Mouse (Mus musculus) liver, embryonic 11.5 days (tissue): ENCODE results near the gene Oosp1. TPM values are rescaled to one million over a fixed set of nuclear protein-coding genes. Genes with fewer than 3 reads are reported as not detected.

Source experiments
- ATAC-seq: fragments of 200-750 bp; cut with Nextera tagmentation; replicated peaks from 2 replicates; pipeline ENCODE4 v1.8.0; 2017; ENCODE audit warnings: moderate number of reproducible peaks, mild to moderate bottlenecking, moderate TSS enrichment, moderate library complexity; ENCODE audit not compliant: low FRiP score
- DNase-seq: peaks from one replicate; pipeline ENCODE4 v3.0.0-alpha.2; 2017; ENCODE audit warnings: low spot score
- H3K27ac ChIP-seq: fragments of 300-500 bp; sonication (generic); 2 replicates; pipeline ENCODE4 v1.5.1; 2014; ENCODE audit warnings: mild to moderate bottlenecking, low read depth, low read length, control low read depth
- H3K27me3 ChIP-seq: fragments of 300-500 bp; sonication (generic); replicated peaks from 2 replicates; pipeline ENCODE4 v1.6.1; 2014; ENCODE audit warnings: low read length, mixed read lengths; ENCODE audit not compliant: control insufficient read depth, insufficient read depth
- H3K36me3 ChIP-seq: fragments of 300-500 bp; sonication (generic); 2 replicates; pipeline ENCODE4 v1.6.1; 2014; ENCODE audit warnings: mild to moderate bottlenecking, low read length, moderate library complexity, mixed read lengths; ENCODE audit not compliant: control insufficient read depth, insufficient read depth
- H3K4me1 ChIP-seq: fragments of 300-500 bp; sonication (generic); replicated peaks from 2 replicates; pipeline ENCODE4 v1.6.1; 2014; ENCODE audit warnings: low read length, mixed read lengths; ENCODE audit not compliant: control insufficient read depth, insufficient read depth
- H3K4me2 ChIP-seq: fragments of 300-500 bp; sonication (generic); 2 replicates; pipeline ENCODE4 v1.6.1; 2014; ENCODE audit warnings: mild to moderate bottlenecking, control low read depth, moderate library complexity
- H3K4me3 ChIP-seq: fragments of 300-500 bp; sonication (generic); 2 replicates; pipeline ENCODE4 v1.5.1; 2014; ENCODE audit warnings: low read depth, low read length, control low read depth
- H3K9ac ChIP-seq: fragments of 300-500 bp; sonication (generic); 2 replicates; pipeline ENCODE4 v1.6.1; 2014; ENCODE audit warnings: low read depth, low read length, control low read depth
- H3K9me3 ChIP-seq: fragments of 300-500 bp; sonication (generic); 2 replicates; pipeline ENCODE4 v1.6.1; 2016; ENCODE audit warnings: low read length, inconsistent platforms, mixed read lengths; ENCODE audit not compliant: control insufficient read depth
- WGBS: fragments of 180-500 bp; shearing (Covaris S2); extraction: QIAGEN DNeasy Blood & Tissue Kit; methylation state at CpG from one replicate; pipeline ENCODE4 v1.1.7; 2014; 5-methylcytosine and 5-hydroxymethylcytosine counted together
- polyA plus RNA-seq: library from polyadenylated mRNA; unstranded; fragments of >200 nt; fragmentation: Nextera tagmentation; extraction: Ambion mirVana; gene quantifications from 2 replicates; pipeline ENCODE4 v1.2.1, GENCODE M21; 2014

Oosp1 gene
- polyA plus RNA-seq: not detected in 2 replicates

DNA sequence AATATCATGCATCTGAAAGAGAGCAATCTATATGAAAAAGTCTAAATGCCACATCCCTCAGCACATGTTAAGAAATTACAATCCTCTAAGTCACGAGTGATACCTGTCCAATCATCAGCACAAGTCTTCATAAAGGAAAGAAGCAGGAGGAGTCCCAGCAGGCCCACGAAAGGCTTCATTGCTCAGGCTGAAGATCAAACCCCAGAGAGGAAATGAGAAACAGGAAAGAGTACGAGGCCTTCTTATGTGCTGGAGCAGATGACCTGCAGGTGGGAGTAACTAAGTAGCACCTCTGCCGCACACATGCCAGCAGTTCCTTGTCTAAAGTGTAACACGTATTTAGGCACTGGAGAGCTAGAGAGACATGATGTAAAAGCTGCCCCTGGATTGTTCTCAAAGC, at the start of gene Oosp1:
Gene Oosp1, minus strand, starts transcription at position 312 of the 400 bp plus-strand sequence.
- ATAC-seq (no peak), DNase-seq (no peak)
- no peaks in the 10 kb centered on the region for H3K36me3 ChIP-seq
- no peak within 1 kb of the TSS for H3K4me2 ChIP-seq
- no peaks in the 10 kb centered on the region for H3K4me1 ChIP-seq
- no peak within 1 kb of the TSS for H3K4me3 ChIP-seq
- no peak within 1 kb of the TSS for H3K27ac ChIP-seq
- 51% methylated on average over 5 of the region's 5 CpGs for WGBS
- no peak within 1 kb of the TSS for H3K9ac ChIP-seq
- no peaks in the 10 kb centered on the region for H3K27me3 ChIP-seq
- no peaks in the 10 kb centered on the region for H3K9me3 ChIP-seq

- Histone ChIP-seq H3K4me2 (no peak overlapping the region), H3K9me3 (no peaks in the 10 kb centered on the region), H3K36me3 (no peaks in the 10 kb centered on the region), H3K4me1 (no peaks in the 10 kb centered on the region; the same call in 1 of the 2 replicates), H3K4me3 (no peak overlapping the region), H3K27ac (no peak overlapping the region), H3K27me3 (no peaks in the 10 kb centered on the region), H3K9ac (no peak overlapping the region)
- WGBS: 37% methylated on average over 1 of the region's 1 CpGs
- ATAC-seq (peak; percentile 65; the same call in 1 of the 2 replicates), DNase-seq (no peak)
Measured at GRCm38 (mm10) chr19:11736455-11736854, 45.5 kb upstream of the Oosp1 start.

GRCm38 (mm10) chr19:11730278-11730677, 39.3 kb upstream of the Oosp1 start:
- H3K4me2 ChIP-seq: no peak overlapping the region
- no peak overlapping the region for H3K4me3 ChIP-seq
- no peak for DNase-seq
- no peaks in the 10 kb centered on the region for H3K36me3 ChIP-seq
- H3K9ac ChIP-seq: no peak overlapping the region
- H3K9me3 ChIP-seq: no peaks in the 10 kb centered on the region
- H3K27me3 ChIP-seq: no peaks in the 10 kb centered on the region
- 0 out of 2 replicates have a peak, but pooled peaks cover 3% of the 10 kb centered on the region for H3K4me1 ChIP-seq
- H3K27ac ChIP-seq: no peak overlapping the region
- ATAC-seq: no peak
- 71% methylated on average over 1 of the region's 1 CpGs for WGBS

DNA sequence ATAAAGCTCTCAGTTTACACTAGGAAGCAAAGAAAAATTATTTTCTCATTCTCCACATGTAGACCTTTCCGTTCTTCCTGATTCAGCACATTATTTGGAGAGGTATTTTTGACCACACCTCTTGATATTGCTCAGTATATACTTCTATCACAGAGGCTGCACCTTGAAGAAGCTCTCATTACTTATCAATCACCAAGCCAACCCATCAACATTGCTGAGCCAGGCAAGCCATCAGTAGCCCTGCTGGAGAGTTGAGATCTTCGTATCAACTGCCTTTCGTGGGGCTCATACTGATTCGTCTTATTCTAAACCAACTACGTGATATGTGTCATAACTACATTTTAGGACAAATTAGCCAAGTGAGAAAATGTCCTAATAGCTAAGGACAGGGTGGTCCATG, 36.4 kb upstream of the Oosp1 start:
- DNase-seq (no peak), ATAC-seq (peak; percentile 84)
- H3K9me3 ChIP-seq: no peaks in the 10 kb centered on the region
- no peak overlapping the region for H3K9ac ChIP-seq
- no peak overlapping the region for H3K4me2 ChIP-seq
- WGBS: 72% methylated on average over 5 of the region's 5 CpGs
- no peaks in the 10 kb centered on the region for H3K27me3 ChIP-seq
- H3K4me1 ChIP-seq: 0 out of 2 replicates have a peak, but pooled peaks cover 3% of the 10 kb centered on the region
- H3K36me3 ChIP-seq: no peaks in the 10 kb centered on the region
- H3K27ac ChIP-seq: peak overlapping the region; percentile 39; the same call in 1 of the 2 replicates
- H3K4me3 ChIP-seq: no peak overlapping the region

DNA sequence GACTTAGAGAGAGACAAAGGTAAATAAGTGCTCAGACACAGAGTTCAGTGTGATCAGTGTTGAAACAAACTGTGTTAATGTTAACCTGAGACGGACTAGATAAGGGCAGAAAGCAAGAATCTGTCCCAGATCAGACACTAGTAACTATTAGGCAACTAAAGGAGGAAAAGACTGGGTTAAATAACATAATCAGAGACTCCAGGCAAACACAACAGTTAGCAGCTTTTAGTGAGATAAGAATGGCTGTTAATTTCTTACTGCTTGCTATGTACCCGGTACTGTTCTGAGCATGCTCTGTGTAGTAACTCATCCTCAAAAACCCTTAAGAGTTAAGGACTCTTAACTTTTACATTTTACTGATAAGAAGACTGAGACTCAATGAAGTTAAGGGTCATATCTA, 35.0 kb upstream of the Oosp1 start:
- H3K27me3 ChIP-seq: no peaks in the 10 kb centered on the region

DNA sequence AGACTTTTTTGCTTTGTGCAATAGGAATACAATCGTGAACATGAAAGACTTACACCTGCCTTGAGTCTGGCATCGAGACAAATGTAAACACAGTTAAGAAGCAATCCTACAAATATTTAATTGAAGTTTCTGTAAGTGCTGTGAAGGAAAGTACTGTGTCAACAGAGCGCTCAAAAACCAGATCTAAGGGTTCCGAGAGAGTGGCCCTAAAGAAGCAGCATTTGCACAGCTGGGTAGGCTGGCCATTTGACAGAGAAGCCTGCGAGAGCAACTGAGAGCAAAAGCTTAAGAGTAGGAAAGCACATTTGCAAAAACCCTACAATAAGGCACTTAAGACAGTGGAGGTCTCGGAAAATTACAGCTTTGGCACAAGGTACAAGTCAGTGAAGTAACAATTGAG, 33.3 kb upstream of the Oosp1 start:
- no peak for ATAC-seq
- no peak overlapping the region for H3K4me2 ChIP-seq
- WGBS: 74% methylated on average over 6 of the region's 6 CpGs
- no peak overlapping the region for H3K27ac ChIP-seq
- H3K4me1 ChIP-seq: 0 out of 2 replicates have a peak, but pooled peaks cover 3% of the 10 kb centered on the region
- no peak overlapping the region for H3K9ac ChIP-seq
- H3K27me3 ChIP-seq: no peaks in the 10 kb centered on the region
- H3K4me3 ChIP-seq: no peak overlapping the region
- DNase-seq: no peak
- no peaks in the 10 kb centered on the region for H3K9me3 ChIP-seq
- H3K36me3 ChIP-seq: no peaks in the 10 kb centered on the region

More for the DNA sequence above, 35.0 kb upstream of the Oosp1 start:
- 37% methylated on average over 2 of the region's 2 CpGs for WGBS
- H3K27ac ChIP-seq: 0 out of 2 replicates have a peak overlapping the region, but pooled peaks have one; percentile 21
- H3K4me2 ChIP-seq: no peak overlapping the region
- 0 out of 2 replicates have a peak, but pooled peaks cover 3% of the 10 kb centered on the region for H3K4me1 ChIP-seq
- H3K9me3 ChIP-seq: no peaks in the 10 kb centered on the region
- H3K9ac ChIP-seq: no peak overlapping the region
- ATAC-seq (peak; percentile 91), DNase-seq (no peak)
- H3K4me3 ChIP-seq: no peak overlapping the region
- H3K36me3 ChIP-seq: no peaks in the 10 kb centered on the region

DNA sequence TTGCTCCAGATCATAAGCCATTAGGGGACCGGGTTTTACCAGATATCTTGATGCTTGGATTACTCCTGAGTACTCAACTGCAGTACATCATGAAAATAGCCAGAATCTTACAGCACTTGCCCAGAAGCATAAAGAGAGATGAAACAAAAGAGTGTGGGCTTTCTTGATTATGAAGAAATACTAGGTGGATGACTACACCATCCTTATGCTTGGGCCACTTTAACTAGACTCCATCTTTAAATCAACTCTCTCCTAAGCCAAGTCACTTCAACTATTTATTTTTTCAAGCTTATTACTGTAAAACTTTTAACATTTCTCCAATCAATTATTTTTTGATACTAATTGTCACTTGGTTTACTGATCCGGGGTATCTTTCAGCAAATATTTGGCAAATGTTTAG, 32.9 kb upstream of the Oosp1 start:
- Histone ChIP-seq H3K9me3 (no peaks in the 10 kb centered on the region), H3K4me1 (0 out of 2 replicates have a peak, but pooled peaks cover 3% of the 10 kb centered on the region), H3K27me3 (no peaks in the 10 kb centered on the region), H3K4me3 (no peak overlapping the region), H3K4me2 (no peak overlapping the region), H3K27ac (no peak overlapping the region), H3K9ac (no peak overlapping the region), H3K36me3 (no peaks in the 10 kb centered on the region)
- 79% methylated on average over 2 of the region's 2 CpGs for WGBS
- no peak for ATAC-seq
- DNase-seq: no peak

DNA sequence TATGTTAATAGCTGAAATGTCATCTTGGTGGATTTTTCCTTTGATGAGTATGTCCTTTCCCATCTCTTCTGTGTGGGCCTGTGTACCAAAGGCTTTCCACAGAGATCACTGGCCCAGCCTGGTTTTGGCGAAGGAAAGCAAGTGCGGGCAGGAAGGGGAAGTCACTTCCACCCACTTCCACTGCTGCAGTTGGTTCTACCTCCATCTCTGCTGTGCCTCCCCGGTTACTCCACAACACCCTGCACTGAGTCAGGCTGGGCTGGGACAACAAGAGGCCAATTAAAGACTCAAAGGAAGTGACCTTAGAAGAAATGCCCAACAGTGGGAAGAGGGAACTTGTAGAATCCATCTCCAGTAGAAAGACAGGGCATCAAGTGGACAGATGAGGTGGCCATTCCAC, 29.1 kb upstream of the Oosp1 start:
- H3K9ac ChIP-seq: no peak overlapping the region
- WGBS: 66% methylated on average over 3 of the region's 3 CpGs
- no peak overlapping the region for H3K27ac ChIP-seq
- DNase-seq (no peak), ATAC-seq (no peak)
- no peaks in the 10 kb centered on the region for H3K27me3 ChIP-seq
- H3K4me1 ChIP-seq: no peaks in the 10 kb centered on the region
- no peaks in the 10 kb centered on the region for H3K36me3 ChIP-seq
- H3K4me2 ChIP-seq: no peak overlapping the region
- H3K9me3 ChIP-seq: no peaks in the 10 kb centered on the region
- no peak overlapping the region for H3K4me3 ChIP-seq

- Histone ChIP-seq H3K9ac (no peak overlapping the region), H3K9me3 (no peaks in the 10 kb centered on the region), H3K27me3 (no peaks in the 10 kb centered on the region), H3K36me3 (no peaks in the 10 kb centered on the region), H3K27ac (no peak overlapping the region), H3K4me2 (no peak overlapping the region), H3K4me3 (no peak overlapping the region), H3K4me1 (no peaks in the 10 kb centered on the region)
- DNase-seq (no peak), ATAC-seq (no peak)
- 82% methylated on average over 4 of the region's 4 CpGs for WGBS
Measured at GRCm38 (mm10) chr19:11712451-11712850, 21.5 kb upstream of the Oosp1 start.
